Mouse (Mus musculus) heart, postnatal 0 days (tissue): ENCODE results near the gene Nrxn2. TPM values are rescaled to one million over a fixed set of nuclear protein-coding genes. Genes with fewer than 3 reads are reported as not detected.

Experiments used
- ATAC-seq: fragments of 200-750 bp; cut with Nextera tagmentation; 2 replicates; pipeline ENCODE4 v1.8.0; 2017; ENCODE audit warnings: low read depth, moderate number of reproducible peaks, moderate library complexity; ENCODE audit not compliant: insufficient read depth
- DNase-seq: peaks from one replicate; pipeline ENCODE4 v3.0.0-alpha.2; 2016; ENCODE audit warnings: low spot score
- H3K27ac ChIP-seq: fragments of 300-500 bp; sonication (generic); 2 replicates; pipeline ENCODE4 v1.5.1; 2014; ENCODE audit warnings: low read depth, mild to moderate bottlenecking
- H3K27me3 ChIP-seq: fragments of 300-500 bp; sonication (generic); 2 replicates; pipeline ENCODE4 v1.6.1; 2014; ENCODE audit warnings: low read length, mixed read lengths; ENCODE audit not compliant: control insufficient read depth, insufficient read depth
- H3K36me3 ChIP-seq: fragments of 300-500 bp; sonication (generic); replicated peaks from 2 replicates; pipeline ENCODE4 v1.6.1; 2014; ENCODE audit warnings: low read length, mixed read lengths; ENCODE audit not compliant: control insufficient read depth, insufficient read depth
- H3K4me1 ChIP-seq: fragments of 300-500 bp; sonication (generic); 2 replicates; pipeline ENCODE4 v1.6.1; 2014; ENCODE audit warnings: antibody characterized with exemption; ENCODE audit not compliant: control insufficient read depth, insufficient read depth
- H3K4me2 ChIP-seq: fragments of 300-500 bp; sonication (generic); 2 replicates; pipeline ENCODE4 v1.6.1; 2014; ENCODE audit warnings: low read depth, mild to moderate bottlenecking, low read length, moderate library complexity
- H3K4me3 ChIP-seq: fragments of 300-500 bp; sonication (generic); 2 replicates; pipeline ENCODE4 v1.5.1; 2014; ENCODE audit warnings: low read depth, low read length
- H3K9ac ChIP-seq: fragments of 300-500 bp; sonication (generic); replicated peaks from 2 replicates; pipeline ENCODE4 v1.6.1; 2014; ENCODE audit warnings: low read depth, low read length, mixed read lengths
- H3K9me3 ChIP-seq: fragments of 300-500 bp; sonication (generic); replicated peaks from 2 replicates; pipeline ENCODE4 v1.6.1; 2016; ENCODE audit warnings: low read length; ENCODE audit not compliant: control insufficient read depth
- CTCF ChIP-seq: IDR thresholded peaks from 2 replicates; pipeline ENCODE4 v1.5.1; 2016; ENCODE audit warnings: antibody characterized with exemption, control low read depth, low read depth
- EP300 ChIP-seq: IDR thresholded peaks from 2 replicates; pipeline ENCODE4 v1.6.1; 2016; ENCODE audit warnings: antibody characterized with exemption, low read depth
- WGBS: fragments of 180-500 bp; shearing (Covaris S2); extraction: QIAGEN DNeasy Blood & Tissue Kit; methylation state at CpG from one replicate; pipeline ENCODE4 v1.1.7; 2014; 5-methylcytosine and 5-hydroxymethylcytosine counted together
- polyA plus RNA-seq: library from polyadenylated mRNA; unstranded; fragments of >200 nt; fragmentation: Nextera tagmentation; extraction: Ambion mirVana; gene quantifications from 2 replicates; pipeline ENCODE4 v1.2.1, GENCODE M21; 2015
- total RNA-seq: library from RNA; depleted of rRNA; stranded (reverse); fragments of >200 nt; gene quantifications from 2 replicates; pipeline ENCODE4 v1.2.3, GENCODE M21; 2014; ENCODE audit warnings: low replicate concordance

Gene Nrxn2
- total and polyA plus RNA-seq, 2 experiments from 2014 or later: 0.68 TPM; not detected in 1

DNA sequence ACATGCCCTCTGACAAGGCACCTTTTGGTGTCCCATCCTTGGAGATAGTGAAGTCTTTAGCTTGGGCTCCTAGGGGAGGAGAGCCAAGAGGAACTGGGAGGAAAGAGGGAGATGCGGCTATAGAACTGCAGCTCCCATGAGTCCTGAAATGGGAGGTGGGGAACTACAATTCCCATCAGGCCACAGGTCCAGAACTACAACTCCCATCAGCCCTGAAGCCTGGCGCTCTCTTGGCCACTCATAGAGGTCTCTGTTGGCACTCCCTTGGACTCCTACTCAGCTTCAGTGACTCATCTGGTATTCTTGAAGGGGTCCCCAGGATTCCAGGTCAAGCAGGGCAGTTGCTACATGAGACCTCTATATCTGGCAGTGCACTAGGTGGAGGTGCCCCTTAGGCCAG, 101.0 kb downstream of the Nrxn2 start:
- Histone ChIP-seq H3K9ac (no peak overlapping the region), H3K27ac (no peak overlapping the region), H3K4me2 (no peak overlapping the region), H3K9me3 (no peaks in the 10 kb centered on the region), H3K36me3 (no peaks in the 10 kb centered on the region), H3K27me3 (peaks cover 3% of the 10 kb centered on the region; the same call in 1 of the 2 replicates), H3K4me3 (no peak overlapping the region), H3K4me1 (no peaks in the 10 kb centered on the region)
- TF ChIP-seq CTCF: no peak
- TF ChIP-seq EP300: no peak
- ATAC-seq: no peak
- no peak for DNase-seq
- 54% methylated on average over 2 of the region's 2 CpGs for WGBS

DNA sequence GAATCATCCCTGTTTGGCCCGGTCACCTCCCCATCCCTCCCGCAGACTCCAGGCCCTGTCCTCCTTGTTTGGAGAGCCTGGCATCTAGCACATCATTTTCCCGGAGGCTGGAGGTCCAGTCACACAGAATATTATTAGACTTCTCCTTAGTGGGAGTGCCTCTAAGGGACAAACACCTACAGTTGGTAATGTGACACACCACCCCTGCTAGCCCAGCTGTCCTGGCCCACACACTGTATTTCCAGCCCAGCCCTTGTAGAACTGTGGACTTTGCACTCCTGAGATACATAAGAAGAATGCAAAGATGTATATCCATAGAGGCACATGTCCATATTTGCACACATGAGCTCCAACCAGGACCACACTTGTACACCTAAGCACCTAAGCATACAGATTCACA, 103.1 kb downstream of the Nrxn2 start:
- no peak overlapping the region for H3K27ac ChIP-seq
- no peaks in the 10 kb centered on the region for H3K9me3 ChIP-seq
- H3K36me3 ChIP-seq: no peaks in the 10 kb centered on the region
- no peaks in the 10 kb centered on the region for H3K27me3 ChIP-seq
- H3K4me2 ChIP-seq: no peak overlapping the region
- DNase-seq (no peak), ATAC-seq (no peak)
- TF ChIP-seq EP300 (no peak), CTCF (no peak)
- WGBS: 67% methylated on average over 3 of the region's 3 CpGs
- H3K4me3 ChIP-seq: no peak overlapping the region
- no peaks in the 10 kb centered on the region for H3K4me1 ChIP-seq
- no peak overlapping the region for H3K9ac ChIP-seq

DNA sequence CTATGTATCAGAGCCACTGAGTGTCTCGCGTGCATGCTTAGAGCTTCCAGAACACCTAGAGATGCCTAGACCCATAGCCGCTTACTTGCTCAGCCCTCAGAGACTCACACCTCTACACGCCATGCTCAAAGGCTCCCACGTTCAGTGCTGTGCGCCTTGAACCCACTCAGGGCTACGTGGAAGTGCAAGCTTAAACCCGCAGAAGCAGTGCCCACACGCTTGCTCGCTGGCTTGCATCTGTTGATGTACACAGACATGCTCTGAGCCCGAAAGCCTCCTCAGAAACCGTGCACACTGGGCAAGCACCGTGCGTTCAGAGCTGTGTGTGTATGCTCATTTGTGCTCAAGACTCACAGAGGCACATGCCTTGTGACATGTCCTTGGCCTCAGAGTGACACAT, 103.8 kb downstream of the Nrxn2 start:
- DNase-seq (no peak), ATAC-seq (no peak)
- Histone ChIP-seq H3K4me1 (no peaks in the 10 kb centered on the region), H3K27me3 (no peaks in the 10 kb centered on the region), H3K27ac (no peak overlapping the region), H3K9ac (no peak overlapping the region), H3K36me3 (no peaks in the 10 kb centered on the region), H3K4me3 (no peak overlapping the region), H3K9me3 (no peaks in the 10 kb centered on the region), H3K4me2 (no peak overlapping the region)
- 84% methylated on average over 14 of the region's 14 CpGs for WGBS
- no peak for TF ChIP-seq EP300
- TF ChIP-seq CTCF: no peak

DNA sequence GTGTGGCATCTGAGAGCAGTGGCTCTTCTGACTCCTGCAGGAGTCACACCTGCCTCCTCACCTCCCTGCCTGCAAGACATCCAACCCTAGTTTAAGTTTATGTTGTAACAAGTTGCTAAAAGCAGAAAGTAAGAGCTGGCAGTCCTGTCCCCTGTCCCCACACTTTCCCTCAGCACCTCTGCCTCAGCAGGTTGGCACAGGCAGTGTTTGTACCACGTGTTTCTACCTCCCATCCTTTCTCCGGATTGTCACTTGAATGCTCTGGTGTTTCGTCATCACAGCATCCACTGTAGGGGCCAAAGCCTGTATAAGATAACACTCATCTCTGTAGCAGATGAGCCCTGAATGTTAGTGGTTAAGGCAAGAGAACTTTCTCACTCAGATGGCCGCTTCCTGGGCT, 106.5 kb downstream of the Nrxn2 start:
- Histone ChIP-seq H3K9me3 (no peaks in the 10 kb centered on the region), H3K4me1 (no peaks in the 10 kb centered on the region), H3K36me3 (no peaks in the 10 kb centered on the region), H3K27ac (no peak overlapping the region), H3K9ac (no peak overlapping the region), H3K4me2 (no peak overlapping the region), H3K4me3 (no peak overlapping the region), H3K27me3 (peaks cover 15% of the 10 kb centered on the region)
- TF ChIP-seq CTCF (no peak), EP300 (no peak)
- ATAC-seq: no peak
- no peak for DNase-seq
- 66% methylated on average over 4 of the region's 4 CpGs for WGBS

DNA sequence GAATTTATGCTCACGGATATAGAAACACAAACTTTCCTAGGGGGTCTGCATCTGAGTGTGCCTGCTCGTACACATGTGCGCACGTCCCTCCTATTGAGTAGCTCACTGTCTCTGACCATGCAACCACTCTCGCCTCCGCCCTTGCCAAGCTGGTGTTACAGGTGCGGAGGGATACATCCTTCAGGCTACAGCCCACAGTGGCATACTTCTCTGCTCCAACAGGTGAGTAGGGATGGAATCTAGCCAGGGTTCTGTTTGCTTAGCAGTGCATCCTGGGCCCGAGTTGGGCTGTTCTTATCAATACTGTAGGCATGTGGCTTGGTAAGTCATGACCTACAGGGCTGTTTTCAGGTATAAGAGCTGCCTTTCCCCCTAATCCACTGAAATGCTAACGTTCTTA, 107.5 kb downstream of the Nrxn2 start:
- WGBS: 83% methylated on average over 9 of the region's 9 CpGs
- Histone ChIP-seq H3K4me1 (0 out of 2 replicates have a peak, but pooled peaks cover under 1% of the 10 kb centered on the region), H3K27me3 (peaks cover 22% of the 10 kb centered on the region), H3K4me3 (no peak overlapping the region), H3K36me3 (no peaks in the 10 kb centered on the region), H3K27ac (no peak overlapping the region), H3K4me2 (no peak overlapping the region), H3K9ac (no peak overlapping the region), H3K9me3 (no peaks in the 10 kb centered on the region)
- ATAC-seq (no peak), DNase-seq (no peak)
- TF ChIP-seq EP300 (no peak), CTCF (no peak)

DNA sequence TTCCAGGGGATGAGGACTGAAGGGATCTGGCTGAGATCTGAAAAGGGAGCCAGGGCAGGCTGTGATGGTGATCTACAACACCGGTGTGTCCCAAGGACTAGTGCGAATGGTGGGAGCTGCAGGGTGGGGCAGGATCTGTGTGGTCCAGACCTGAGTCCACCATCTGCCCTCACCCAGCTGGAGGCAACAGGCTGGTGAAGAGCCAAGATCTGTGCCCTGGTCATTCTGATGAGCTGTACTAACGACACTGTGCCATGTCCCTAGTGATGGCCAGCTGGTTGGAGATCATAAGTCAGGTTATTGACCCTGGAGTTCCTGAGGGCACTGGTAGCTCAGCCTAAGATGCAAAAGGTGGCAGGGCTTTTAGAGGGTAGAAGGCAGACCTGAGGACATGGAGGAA, 108.9 kb downstream of the Nrxn2 start:
- H3K9me3 ChIP-seq: no peaks in the 10 kb centered on the region
- 80% methylated on average over 3 of the region's 3 CpGs for WGBS
- H3K4me3 ChIP-seq: no peak overlapping the region
- no peak overlapping the region for H3K27ac ChIP-seq
- no peak overlapping the region for H3K9ac ChIP-seq
- TF ChIP-seq CTCF: no peak
- TF ChIP-seq EP300: no peak
- H3K4me1 ChIP-seq: peaks cover 5% of the 10 kb centered on the region; the same call in 1 of the 2 replicates
- H3K27me3 ChIP-seq: peaks cover 35% of the 10 kb centered on the region
- no peak for DNase-seq
- no peak overlapping the region for H3K4me2 ChIP-seq
- no peak for ATAC-seq
- H3K36me3 ChIP-seq: no peaks in the 10 kb centered on the region
